Mouse (Mus musculus) inflammation-experienced regulatory T-cells, adult 6 months (primary cell): Measurements from ENCODE around the gene Fam19a5. TPM values are rescaled to one million over a fixed set of nuclear protein-coding genes. Genes with fewer than 3 reads are reported as not detected.

Experiments
- ATAC-seq: one replicate; pipeline ENCODE4 v1.8.0; 2017
- polyA plus RNA-seq, 3 experiments: library from polyadenylated mRNA; unstranded; fragments of 100-300 nt; shearing (Covaris generic); gene quantifications; one replicate each; pipeline ENCODE4 v1.2.1; 2017

The Fam19a5 gene
- polyA plus RNA-seq, 3 experiments from 2014 or later: not detected

GRCm38 (mm10) chr15:87773955-87774354, 229.9 kb downstream of the Fam19a5 start:
- no peak for ATAC-seq

GRCm38 (mm10) chr15:87783331-87783730, 239.2 kb downstream of the Fam19a5 start:
- ATAC-seq: no peak

- ATAC-seq: no peak
Observed at GRCm38 (mm10) chr15:87789671-87790070, 245.6 kb downstream of the Fam19a5 start.

- ATAC-seq: no peak
Observed at GRCm38 (mm10) chr15:87793661-87794060, 249.6 kb downstream of the Fam19a5 start.

- no peak for ATAC-seq
Observed at GRCm38 (mm10) chr15:87796571-87796970, 252.5 kb downstream of the Fam19a5 start.
